Mouse (Mus musculus): ENCODE results near the gene Gm21992.

- TF ChIP-seq CTCF (IDR thresholded peaks at IDR 0.05; ENCODE audit: extremely low read depth, insufficient read depth, low read length) (no peak), POLR2A (IDR thresholded peaks at IDR 0.05; ENCODE audit: extremely low read depth, insufficient read depth, low read length) (no peak)
Observed at GRCm38 (mm10) chr19:4747631-4748312, 63.6 kb downstream of the Gm21992 start.

Measured in cortical plate, adult 2 months (tissue).